In the genomic region with DNA sequence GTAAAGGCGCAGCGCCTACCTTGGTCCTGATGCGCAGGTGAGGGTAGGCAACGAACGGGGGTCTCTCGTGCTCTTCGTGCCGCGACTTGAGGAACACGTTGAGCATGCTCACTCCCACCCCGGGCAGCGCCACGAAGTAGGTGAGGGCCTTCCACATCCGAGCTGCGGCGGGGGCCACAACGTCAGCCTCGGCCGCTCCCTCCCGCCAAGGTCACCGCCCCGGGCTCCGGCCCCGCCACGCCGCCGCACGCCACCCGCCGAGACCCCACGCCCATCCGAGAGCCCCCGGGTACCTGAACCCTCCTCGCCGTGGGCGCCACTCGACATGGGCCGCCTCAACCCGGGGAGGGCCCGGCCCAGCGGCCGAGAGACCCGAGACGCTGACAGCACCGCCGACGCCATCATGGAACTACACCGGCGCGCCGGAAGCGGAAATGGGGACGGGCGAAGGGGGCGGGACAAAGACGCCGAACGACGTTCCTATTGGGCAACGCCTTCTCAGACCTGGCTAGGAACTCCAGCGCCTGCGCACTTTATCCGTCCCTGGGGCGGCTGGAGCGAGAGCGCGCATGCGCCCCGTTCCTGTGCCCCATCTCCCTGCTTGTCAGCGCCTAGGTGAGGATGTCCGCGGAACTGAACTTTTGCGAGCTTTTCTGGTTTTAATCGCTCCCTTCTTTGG, we compare ENCODE assay signal across 8 mouse cellular contexts. TPM values are rescaled to one million over a fixed set of nuclear protein-coding genes. Genes with fewer than 3 reads are reported as not detected.
DNase-seq lines count a peak whose midpoint lies in the region; ATAC-seq lines count a peak whose summit lies in the region.

Gene Cox6a1 (minus strand): TSS at position 436 of the 679 bp plus-strand sequence.

- intact Hi-C loops in left cerebral cortex, postnatal 14 days (cut with DNase I), result no loop called here

- no peaks in the 10 kb centered on the region for H3K9me3 ChIP-seq in intestine, embryonic 14.5 days (ENCODE audit: control insufficient read depth, low read length)

- peak within 1 kb of the TSS; percentile 64 for H3K9ac ChIP-seq in intestine, embryonic 14.5 days (ENCODE audit: low read length)

- H3K4me3 ChIP-seq in intestine, embryonic 14.5 days (ENCODE audit: low read depth, low read length), result peak within 1 kb of the TSS; percentile 94

- H3K36me3 ChIP-seq in intestine, embryonic 14.5 days (ENCODE audit: control insufficient read depth, insufficient read depth, low read length), result peaks cover 30% of the 10 kb centered on the region

- peak; percentile 98 for DNase-seq in adrenal gland, adult 18-20 months (ENCODE audit: low spot score in 2 of 2)
- DNase-seq in embryo, embryonic 11 days, result peak; percentile 99
- DNase-seq in gastrocnemius, postnatal 25 days, result peak; percentile 97
- peak; percentile 99 for DNase-seq in intestine, embryonic 14.5 days (ENCODE audit: low spot score)
- peak; percentile 99 for DNase-seq in left cerebral cortex, postnatal 14 days (ENCODE audit: low spot score in 2 of 2)
- DNase-seq in mesoderm, embryonic 11.5 days (ENCODE audit: low read depth, low spot score), result peak; percentile 100
- peak; percentile 98 for DNase-seq in right cerebral cortex, postnatal 36 days (ENCODE audit: low spot score in 2 of 2)
- DNase-seq in yolk sac, embryonic 10.5 days (ENCODE audit: low spot score), result peak; percentile 97

- H3K27me3 ChIP-seq in intestine, embryonic 14.5 days (replicated peaks; ENCODE audit: control insufficient read depth, insufficient read depth, low read length), result no peaks in the 10 kb centered on the region

- peak; percentile 92 for ATAC-seq in intestine, embryonic 14.5 days (replicated peaks; ENCODE audit: low FRiP score, low TSS enrichment, low read depth)

- H3K4me2 ChIP-seq in intestine, embryonic 14.5 days (ENCODE audit: low read length), result peak within 1 kb of the TSS; percentile 95

- peak within 1 kb of the TSS; percentile 64 for H3K27ac ChIP-seq in intestine, embryonic 14.5 days (ENCODE audit: low read depth)

- H3K4me1 ChIP-seq in intestine, embryonic 14.5 days (replicated peaks; ENCODE audit: control insufficient read depth, insufficient read depth, low read length), result peaks cover 13% of the 10 kb centered on the region

- WGBS in intestine, embryonic 14.5 days, result under 1% methylated on average over 70 of the region's 74 CpGs

RNA-seq across cellular contexts. Expression of gene Cox6a1, which starts in this region (rescaled TPM):
- total RNA-seq in adrenal gland, adult 18-20 months (2021), result 1,000 to 10,000 TPM; 1,252 to 1,785 TPM
- total RNA-seq in gastrocnemius, postnatal 25 days (2021), result 10 to 100 TPM; 60.7 to 80.9 TPM
- polyA plus RNA-seq in intestine, embryonic 14.5 days (2014; fragmentation: Nextera tagmentation; extraction: Ambion mirVana), result 1,031 and 1,178 TPM in 2 replicates
- 100 to 1,000 TPM; 838 to 857 TPM for total RNA-seq in left cerebral cortex, postnatal 14 days (2021)

Comparison
In these comparisons a context has a peak if more than half of its experiments do, and no peak if none do; other contexts are left out.
1. Peak in every context shown above with its lines: DNase-seq, ATAC-seq, H3K4me3 ChIP-seq and H3K27ac ChIP-seq.
2. RNA of gene Cox6a1 (total RNA-seq): 1,252 to 1,785 TPM in adrenal gland, adult 18-20 months and 838 to 857 TPM in left cerebral cortex, postnatal 14 days; 60.7 to 80.9 TPM in gastrocnemius, postnatal 25 days; every median in the first group is over 10 times any median in the second.